Mouse (Mus musculus) bone marrow, adult 2 months (tissue): ENCODE data around the gene Bcl6b.

Experiments used
- CTCF ChIP-seq: fragments of 200-500 bp; IDR thresholded peaks from 2 replicates; pipeline ENCODE4 v1.5.1; 2011; ENCODE audit warnings: low read length, control low read depth; ENCODE audit not compliant: control insufficient read depth, insufficient read depth
- POLR2A ChIP-seq: fragments of 200-500 bp; IDR thresholded peaks from 2 replicates; pipeline ENCODE4 v1.6.1; 2011; ENCODE audit warnings: low read depth, mild to moderate bottlenecking, control low read depth, low read length, borderline replicate concordance; ENCODE audit not compliant: control insufficient read depth

- TF ChIP-seq CTCF (no peak), POLR2A (no peak)
These were observed 31.3 kb downstream of the Bcl6b start for GRCm38 (mm10) chr11:70198332-70198731.
